Mouse (Mus musculus) limb, embryonic 11.5 days (tissue): ENCODE results near the gene Ren1. TPM values are rescaled to one million over a fixed set of nuclear protein-coding genes. Genes with fewer than 3 reads are reported as not detected.

Source experiments
- ATAC-seq: fragments of 200-750 bp; cut with Nextera tagmentation; 2 replicates; pipeline ENCODE4 v1.8.0; 2017; ENCODE audit warnings: low read depth; ENCODE audit not compliant: insufficient number of reproducible peaks, low FRiP score, low TSS enrichment
- DNase-seq: peaks from one replicate; pipeline ENCODE4 v3.0.0-alpha.2; 2015; ENCODE audit warnings: low spot score
- H3K27ac ChIP-seq: fragments of 300-500 bp; sonication (generic); replicated peaks from 2 replicates; pipeline ENCODE4 v1.5.1; 2014; ENCODE audit warnings: low read depth, mild to moderate bottlenecking, low read length
- H3K27me3 ChIP-seq: fragments of 300-500 bp; sonication (generic); 2 replicates; pipeline ENCODE4 v1.6.1; 2014; ENCODE audit warnings: mild to moderate bottlenecking, low read length, mixed read lengths; ENCODE audit not compliant: control insufficient read depth, insufficient read depth
- H3K36me3 ChIP-seq: fragments of 300-500 bp; sonication (generic); 2 replicates; pipeline ENCODE4 v1.6.1; 2014; ENCODE audit warnings: mild to moderate bottlenecking, low read length, moderate library complexity, mixed read lengths; ENCODE audit not compliant: control insufficient read depth, insufficient read depth
- H3K4me1 ChIP-seq: fragments of 300-500 bp; sonication (generic); 2 replicates; pipeline ENCODE4 v1.6.1; 2014; ENCODE audit warnings: low read length, mixed read lengths; ENCODE audit not compliant: control insufficient read depth, insufficient read depth
- H3K4me2 ChIP-seq: fragments of 300-500 bp; sonication (generic); 2 replicates; pipeline ENCODE4 v1.6.1; 2014; ENCODE audit warnings: low read depth, mild to moderate bottlenecking, moderate library complexity; ENCODE audit not compliant: severe bottlenecking
- H3K4me3 ChIP-seq: fragments of 300-500 bp; sonication (generic); 2 replicates; pipeline ENCODE4 v1.5.1; 2014; ENCODE audit warnings: low read depth, low read length
- H3K9ac ChIP-seq: fragments of 300-500 bp; sonication (generic); 2 replicates; pipeline ENCODE4 v1.6.1; 2014; ENCODE audit warnings: mild to moderate bottlenecking, low read length
- H3K9me3 ChIP-seq: fragments of 300-500 bp; sonication (generic); 2 replicates; pipeline ENCODE4 v1.6.1; 2016; ENCODE audit warnings: low read length; ENCODE audit not compliant: control insufficient read depth
- WGBS: fragments of 180-500 bp; shearing (Covaris S2); extraction: QIAGEN DNeasy Blood & Tissue Kit; methylation state at CpG from one replicate; pipeline ENCODE4 v1.1.7; 2014; 5-methylcytosine and 5-hydroxymethylcytosine counted together
- polyA plus RNA-seq: library from polyadenylated mRNA; unstranded; fragments of >200 nt; fragmentation: Nextera tagmentation; extraction: Ambion mirVana; gene quantifications from 2 replicates; pipeline ENCODE4 v1.2.1, GENCODE M21; 2014

The Ren1 gene
- polyA plus RNA-seq, 1 experiment from 2014 or later = not detected

DNA sequence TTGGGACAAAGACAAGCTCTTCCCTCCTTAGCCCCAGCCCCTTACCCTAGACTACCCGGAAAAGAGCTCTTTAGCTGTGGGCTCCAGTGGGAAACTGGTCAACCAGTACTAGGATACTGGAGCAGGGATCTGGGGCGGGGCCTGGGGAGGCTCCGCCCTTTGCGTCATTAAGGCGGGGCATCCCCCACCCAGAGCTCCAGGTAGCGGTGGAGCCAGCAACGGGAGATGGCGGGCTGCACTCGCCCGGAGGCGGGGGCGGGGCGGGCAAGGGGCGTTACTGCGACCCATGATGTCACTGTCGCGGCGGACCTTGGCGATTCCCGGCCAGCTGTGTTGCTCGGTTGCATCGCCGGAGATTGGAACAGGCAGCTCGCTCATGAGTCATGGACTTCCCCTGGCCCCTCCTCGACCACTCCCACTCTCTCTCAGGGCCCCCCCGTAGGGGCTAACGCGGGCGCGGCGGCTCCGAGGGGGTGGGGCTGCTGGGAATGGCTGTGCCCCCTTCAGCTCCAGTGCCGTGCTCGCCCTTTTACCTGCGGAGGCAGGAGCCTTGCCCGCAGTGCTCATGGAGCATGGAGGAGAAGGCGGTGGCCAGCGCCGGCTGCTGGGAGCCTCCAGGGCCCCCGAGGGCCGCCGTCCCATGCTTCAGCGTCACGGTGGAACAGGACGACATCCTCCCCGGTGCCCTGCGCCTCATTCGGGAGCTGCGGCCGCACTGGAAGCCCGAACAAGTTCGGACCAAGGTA, 13.1 kb downstream of the Ren1 start, which contains the start of gene Etnk2:
TSS of gene Etnk2 (plus strand) at position 297 of the 746 bp plus-strand sequence.
- Histone ChIP-seq H3K36me3 (no peaks in the 10 kb centered on the region), H3K27me3 (peaks cover 16% of the 10 kb centered on the region), H3K9ac (peak within 1 kb of the TSS; percentile 60), H3K4me2 (peak within 1 kb of the TSS; percentile 72), H3K4me1 (peaks cover 19% of the 10 kb centered on the region), H3K4me3 (peak within 1 kb of the TSS; percentile 35), H3K27ac (no peak within 1 kb of the TSS), H3K9me3 (no peaks in the 10 kb centered on the region)
- WGBS = under 1% methylated on average over 50 of the region's 52 CpGs
- DNase-seq (peak; percentile 89), ATAC-seq (peak; percentile 50; the same call in 1 of the 2 replicates)

GRCm38 (mm10) chr1:133364022-133364630, 13.8 kb downstream of the Ren1 start:
- H3K4me1 ChIP-seq = peaks cover 19% of the 10 kb centered on the region
- H3K4me2 ChIP-seq = peak overlapping the region; percentile 72
- H3K9ac ChIP-seq = peak overlapping the region; percentile 60
- H3K4me3 ChIP-seq = peak overlapping the region; percentile 35
- DNase-seq = peak; percentile 40
- H3K9me3 ChIP-seq = no peaks in the 10 kb centered on the region
- H3K36me3 ChIP-seq = no peaks in the 10 kb centered on the region
- peaks cover 16% of the 10 kb centered on the region for H3K27me3 ChIP-seq
- WGBS = 2% methylated on average over 27 of the region's 27 CpGs
- H3K27ac ChIP-seq = no peak overlapping the region
- ATAC-seq = no peak

DNA sequence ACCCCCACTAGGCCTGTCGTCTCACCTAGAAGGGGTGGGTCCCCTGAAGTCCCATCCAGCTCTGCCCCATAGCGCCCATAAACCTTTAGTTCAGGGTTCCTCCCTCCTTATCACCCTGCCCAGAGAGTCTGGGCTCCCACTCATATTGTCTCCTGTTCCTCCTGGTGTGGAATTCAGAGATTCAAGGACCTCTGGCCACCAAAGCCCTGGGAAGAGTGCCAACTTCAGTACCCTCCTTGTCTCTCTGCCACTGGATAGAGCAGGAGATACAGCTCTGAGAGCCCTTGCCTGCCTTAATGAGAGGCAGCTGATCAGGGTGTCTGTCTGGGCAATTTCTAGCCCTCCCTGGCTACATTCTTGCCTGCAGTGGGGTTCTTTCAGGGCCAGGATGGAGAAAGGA, 14.6 kb downstream of the Ren1 start:
- Histone ChIP-seq H3K36me3 (no peaks in the 10 kb centered on the region), H3K4me2 (no peak overlapping the region), H3K9me3 (no peaks in the 10 kb centered on the region), H3K27me3 (peaks cover 16% of the 10 kb centered on the region), H3K4me1 (peaks cover 19% of the 10 kb centered on the region), H3K9ac (no peak overlapping the region), H3K27ac (no peak overlapping the region), H3K4me3 (no peak overlapping the region)
- 40% methylated on average over 2 of the region's 2 CpGs for WGBS
- DNase-seq (no peak), ATAC-seq (no peak)

- Histone ChIP-seq H3K4me1 (peaks cover 19% of the 10 kb centered on the region), H3K4me2 (no peak overlapping the region), H3K27me3 (peaks cover 16% of the 10 kb centered on the region), H3K36me3 (no peaks in the 10 kb centered on the region), H3K9ac (no peak overlapping the region), H3K4me3 (no peak overlapping the region), H3K9me3 (no peaks in the 10 kb centered on the region), H3K27ac (no peak overlapping the region)
- DNase-seq = no peak
- no peak for ATAC-seq
- WGBS = 23% methylated on average over 10 of the region's 10 CpGs
Observed at GRCm38 (mm10) chr1:133366951-133367605, 16.8 kb downstream of the Ren1 start.

DNA sequence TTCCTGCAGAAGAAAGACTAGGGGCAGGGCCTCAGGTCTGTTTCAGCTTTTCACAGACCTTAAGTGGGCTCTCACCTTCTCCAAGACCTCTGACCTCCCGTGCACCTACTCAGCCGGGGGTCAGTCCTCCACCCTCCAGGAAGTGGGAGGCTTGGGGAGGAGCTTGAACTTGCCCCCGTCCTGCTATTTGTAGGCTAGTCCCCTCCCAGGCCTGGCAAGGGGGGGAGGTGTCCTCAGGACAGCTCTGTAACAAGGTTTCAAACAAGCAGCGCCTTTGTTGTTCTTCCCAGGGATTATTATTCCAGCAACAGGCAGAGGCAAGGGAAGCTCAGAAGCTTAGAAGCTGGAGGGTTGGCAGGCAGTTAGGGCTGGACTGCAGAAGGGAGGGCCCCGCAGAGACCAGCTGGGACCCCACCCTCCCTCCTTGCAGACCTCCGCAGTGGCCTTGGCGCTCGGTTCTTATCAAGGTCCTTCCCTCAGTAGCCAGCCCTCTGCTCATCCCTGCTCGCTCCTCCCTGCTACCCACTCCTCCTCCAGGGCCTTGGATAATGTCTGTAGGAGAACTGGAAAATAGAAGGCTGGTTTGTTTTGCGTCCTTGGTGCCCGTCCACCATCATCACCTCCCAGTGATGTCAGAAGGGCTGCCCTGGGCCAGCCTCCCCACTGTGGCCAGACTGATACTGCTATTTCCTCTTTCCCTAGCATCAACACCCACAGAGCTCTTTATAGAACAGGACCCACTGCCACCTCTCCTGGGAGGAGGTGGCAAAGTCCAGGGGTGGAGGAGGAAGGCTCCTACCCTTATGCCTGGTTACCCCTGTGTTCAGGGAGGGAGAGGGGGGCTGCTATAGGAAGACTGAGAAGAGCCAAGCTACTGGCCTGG, 17.5 kb downstream of the Ren1 start:
- DNase-seq (peak; percentile 39), ATAC-seq (no peak)
- Histone ChIP-seq H3K9me3 (no peaks in the 10 kb centered on the region), H3K4me2 (peak overlapping the region; percentile 10; the same call in 1 of the 2 replicates), H3K27me3 (peaks cover 16% of the 10 kb centered on the region), H3K4me1 (peaks cover 19% of the 10 kb centered on the region), H3K4me3 (no peak overlapping the region), H3K9ac (0 out of 2 replicates have a peak overlapping the region, but pooled peaks have one; percentile 27), H3K27ac (no peak overlapping the region), H3K36me3 (no peaks in the 10 kb centered on the region)
- WGBS = 5% methylated on average over 11 of the region's 11 CpGs

GRCm38 (mm10) chr1:133368644-133369043, 18.3 kb downstream of the Ren1 start:
- ATAC-seq (no peak), DNase-seq (no peak)
- Histone ChIP-seq H3K4me1 (peaks cover 19% of the 10 kb centered on the region), H3K27ac (no peak overlapping the region), H3K4me2 (no peak overlapping the region), H3K4me3 (no peak overlapping the region), H3K9me3 (no peaks in the 10 kb centered on the region), H3K9ac (no peak overlapping the region), H3K27me3 (peaks cover 16% of the 10 kb centered on the region), H3K36me3 (no peaks in the 10 kb centered on the region)
- WGBS = 50% methylated on average over 10 of the region's 10 CpGs

- H3K27me3 ChIP-seq = peaks cover 2% of the 10 kb centered on the region; the same call in 1 of the 2 replicates
- no peak for ATAC-seq
Observed at GRCm38 (mm10) chr1:133370352-133370751, 20.0 kb downstream of the Ren1 start.

DNA sequence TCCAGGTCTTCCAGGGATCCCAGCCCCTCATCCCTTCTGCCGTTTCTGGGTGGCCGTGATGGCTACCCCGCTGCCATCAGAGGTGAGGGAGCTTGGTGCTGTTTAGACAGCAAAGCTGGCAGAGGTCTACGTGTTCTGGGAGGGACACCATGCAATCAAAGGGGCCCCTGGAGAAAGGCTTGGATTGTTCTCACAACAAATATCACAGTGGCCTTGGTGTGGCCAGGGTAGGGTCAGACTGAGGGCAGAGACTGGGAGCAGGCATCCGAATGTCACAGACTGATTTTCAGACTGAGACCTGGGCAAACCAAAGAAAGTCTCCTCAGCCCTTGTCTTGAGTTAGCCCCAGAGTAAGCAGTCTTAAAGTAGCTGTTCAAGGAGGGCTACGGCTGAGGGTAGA, 21.1 kb downstream of the Ren1 start:
- H3K9ac ChIP-seq = no peak overlapping the region
- peaks cover 16% of the 10 kb centered on the region for H3K4me1 ChIP-seq

More at GRCm38 (mm10) chr1:133370352-133370751, 20.0 kb downstream of the Ren1 start:
- WGBS = 75% methylated on average over 4 of the region's 4 CpGs
- no peak overlapping the region for H3K27ac ChIP-seq
- no peak overlapping the region for H3K4me2 ChIP-seq
- DNase-seq = no peak
- no peak overlapping the region for H3K4me3 ChIP-seq
- no peak overlapping the region for H3K9ac ChIP-seq
- H3K4me1 ChIP-seq = peaks cover 16% of the 10 kb centered on the region
- H3K36me3 ChIP-seq = no peaks in the 10 kb centered on the region
- no peaks in the 10 kb centered on the region for H3K9me3 ChIP-seq

More for the DNA sequence above, 21.1 kb downstream of the Ren1 start:
- Histone ChIP-seq H3K4me3 (no peak overlapping the region), H3K27ac (no peak overlapping the region), H3K36me3 (no peaks in the 10 kb centered on the region), H3K4me2 (no peak overlapping the region), H3K9me3 (no peaks in the 10 kb centered on the region), H3K27me3 (no peaks in the 10 kb centered on the region)
- ATAC-seq = no peak
- WGBS = 82% methylated on average over 6 of the region's 6 CpGs
- DNase-seq = no peak
